Mouse (Mus musculus) neural tube, embryonic 13.5 days (tissue): ENCODE results near the gene 4933402D24Rik. TPM values are rescaled to one million over a fixed set of nuclear protein-coding genes. Genes with fewer than 3 reads are reported as not detected.
A peak's percentile ranks its signal among the peaks of the same experiment; 100 is the strongest.

Experiments
- ATAC-seq: fragments of 200-750 bp; cut with Nextera tagmentation; 2 replicates; pipeline ENCODE4 v1.8.0; 2017; ENCODE audit warnings: low read depth, mild to moderate bottlenecking, moderate TSS enrichment, moderate library complexity
- H3K27ac ChIP-seq: fragments of 300-500 bp; sonication (generic); replicated peaks from 2 replicates; pipeline ENCODE4 v1.5.1; 2015; ENCODE audit warnings: moderate library complexity, mild to moderate bottlenecking, inconsistent platforms
- H3K27me3 ChIP-seq: fragments of 300-500 bp; sonication (generic); 2 replicates; pipeline ENCODE4 v1.6.1; 2015; ENCODE audit warnings: mild to moderate bottlenecking, inconsistent platforms
- H3K36me3 ChIP-seq: fragments of 300-500 bp; sonication (generic); 2 replicates; pipeline ENCODE4 v1.6.1; 2015; ENCODE audit warnings: mild to moderate bottlenecking, inconsistent platforms
- H3K4me1 ChIP-seq: fragments of 300-500 bp; sonication (generic); replicated peaks from 2 replicates; pipeline ENCODE4 v1.6.1; 2015; ENCODE audit warnings: inconsistent platforms
- H3K4me2 ChIP-seq: fragments of 300-500 bp; sonication (generic); 2 replicates; pipeline ENCODE4 v1.6.1; 2015; ENCODE audit warnings: inconsistent platforms, mild to moderate bottlenecking, moderate library complexity
- H3K4me3 ChIP-seq: fragments of 300-500 bp; sonication (generic); 2 replicates; pipeline ENCODE4 v1.5.1; 2015; ENCODE audit warnings: mild to moderate bottlenecking, inconsistent platforms
- H3K9ac ChIP-seq: fragments of 300-500 bp; sonication (generic); 2 replicates; pipeline ENCODE4 v1.6.1; 2015; ENCODE audit warnings: moderate library complexity, mild to moderate bottlenecking, inconsistent platforms
- H3K9me3 ChIP-seq: fragments of 300-500 bp; sonication (generic); 2 replicates; pipeline ENCODE4 v1.6.1; 2016; ENCODE audit warnings: inconsistent platforms
- WGBS: fragments of 180-500 bp; shearing (Covaris S2); methylation state at CpG from one replicate; pipeline ENCODE4 v1.1.7; 2015; 5-methylcytosine and 5-hydroxymethylcytosine counted together
- polyA plus RNA-seq: library from polyadenylated mRNA; unstranded; fragments of >200 nt; fragmentation: Nextera tagmentation; extraction: Ambion mirVana; gene quantifications from 2 replicates; pipeline ENCODE4 v1.2.1, GENCODE M21; 2015

4933402D24Rik gene
- 0.14 TPM in 1 of 2 replicates, not detected in the other for polyA plus RNA-seq

GRCm38 (mm10) chr1:63769167-63769566, at the start of gene 4933402D24Rik:
Gene 4933402D24Rik (minus strand): TSS chr1:63769267.
- ATAC-seq: no peak
- H3K4me2 ChIP-seq: no peak within 1 kb of the TSS
- no peak within 1 kb of the TSS for H3K4me3 ChIP-seq
- peaks cover 36% of the 10 kb centered on the region for H3K4me1 ChIP-seq
- H3K36me3 ChIP-seq: no peaks in the 10 kb centered on the region
- H3K9me3 ChIP-seq: no peaks in the 10 kb centered on the region
- no peak within 1 kb of the TSS for H3K9ac ChIP-seq
- no peak within 1 kb of the TSS for H3K27ac ChIP-seq
- WGBS: 69% methylated on average over 5 of the region's 5 CpGs
- no peaks in the 10 kb centered on the region for H3K27me3 ChIP-seq

GRCm38 (mm10) chr1:63808584-63808983, 39.5 kb upstream of the 4933402D24Rik start:
- H3K4me3 ChIP-seq: no peak overlapping the region
- no peaks in the 10 kb centered on the region for H3K36me3 ChIP-seq
- ATAC-seq: no peak
- H3K9me3 ChIP-seq: no peaks in the 10 kb centered on the region
- no peak overlapping the region for H3K27ac ChIP-seq
- no peak overlapping the region for H3K4me2 ChIP-seq
- no peak overlapping the region for H3K9ac ChIP-seq
- 0 out of 2 replicates have a peak, but pooled peaks cover 5% of the 10 kb centered on the region for H3K4me1 ChIP-seq
- no peaks in the 10 kb centered on the region for H3K27me3 ChIP-seq
- WGBS: 58% methylated on average over 3 of the region's 3 CpGs

GRCm38 (mm10) chr1:63805095-63805494, 36.0 kb upstream of the 4933402D24Rik start:
- no peak for ATAC-seq
- no peaks in the 10 kb centered on the region for H3K36me3 ChIP-seq
- no peak overlapping the region for H3K27ac ChIP-seq
- no peaks in the 10 kb centered on the region for H3K9me3 ChIP-seq
- no peaks in the 10 kb centered on the region for H3K27me3 ChIP-seq
- H3K9ac ChIP-seq: no peak overlapping the region
- no peak overlapping the region for H3K4me3 ChIP-seq
- 0 out of 2 replicates have a peak, but pooled peaks cover 5% of the 10 kb centered on the region for H3K4me1 ChIP-seq
- H3K4me2 ChIP-seq: no peak overlapping the region

- H3K4me3 ChIP-seq: no peak overlapping the region
- H3K36me3 ChIP-seq: no peaks in the 10 kb centered on the region
- no peaks in the 10 kb centered on the region for H3K9me3 ChIP-seq
- no peaks in the 10 kb centered on the region for H3K27me3 ChIP-seq
- H3K4me2 ChIP-seq: no peak overlapping the region
- no peak overlapping the region for H3K27ac ChIP-seq
- no peak for ATAC-seq
- no peaks in the 10 kb centered on the region for H3K4me1 ChIP-seq
- no peak overlapping the region for H3K9ac ChIP-seq
Observed at GRCm38 (mm10) chr1:63794326-63794725, 25.3 kb upstream of the 4933402D24Rik start.

- no peaks in the 10 kb centered on the region for H3K4me1 ChIP-seq
- no peak overlapping the region for H3K4me2 ChIP-seq
- 62% methylated on average over 4 of the region's 4 CpGs for WGBS
- H3K9ac ChIP-seq: no peak overlapping the region
- no peak overlapping the region for H3K4me3 ChIP-seq
- 0 out of 2 replicates have a peak, but pooled peaks have one; percentile 47 for ATAC-seq
- H3K27me3 ChIP-seq: no peaks in the 10 kb centered on the region
- H3K9me3 ChIP-seq: no peaks in the 10 kb centered on the region
- H3K27ac ChIP-seq: no peak overlapping the region
- no peaks in the 10 kb centered on the region for H3K36me3 ChIP-seq
Observed at GRCm38 (mm10) chr1:63776902-63777630, 8.0 kb upstream of the 4933402D24Rik start.

- Histone ChIP-seq H3K4me2 (no peak overlapping the region), H3K4me3 (no peak overlapping the region), H3K27me3 (no peaks in the 10 kb centered on the region), H3K4me1 (no peaks in the 10 kb centered on the region; the same call in 1 of the 2 replicates), H3K27ac (no peak overlapping the region), H3K9me3 (no peaks in the 10 kb centered on the region), H3K9ac (no peak overlapping the region), H3K36me3 (no peaks in the 10 kb centered on the region)
- ATAC-seq: no peak
- 67% methylated on average over 1 of the region's 1 CpGs for WGBS
Observed at GRCm38 (mm10) chr1:63776396-63776795, 7.3 kb upstream of the 4933402D24Rik start.

- Histone ChIP-seq H3K27me3 (no peaks in the 10 kb centered on the region), H3K4me2 (no peak overlapping the region), H3K27ac (no peak overlapping the region), H3K36me3 (no peaks in the 10 kb centered on the region), H3K9ac (no peak overlapping the region), H3K4me1 (peaks cover 28% of the 10 kb centered on the region), H3K4me3 (no peak overlapping the region), H3K9me3 (no peaks in the 10 kb centered on the region)
- ATAC-seq: no peak
- WGBS: 68% methylated on average over 7 of the region's 7 CpGs
Observed at GRCm38 (mm10) chr1:63770309-63770708, 1.2 kb upstream of the 4933402D24Rik start.

GRCm38 (mm10) chr1:63768112-63768511, 955 bp downstream of the 4933402D24Rik start:
- WGBS: 67% methylated on average over 8 of the region's 8 CpGs
- Histone ChIP-seq H3K27ac (no peak overlapping the region), H3K4me1 (peaks cover 47% of the 10 kb centered on the region)

GRCm38 (mm10) chr1:63764395-63764794, 4.7 kb downstream of the 4933402D24Rik start:
- Histone ChIP-seq H3K9me3 (no peaks in the 10 kb centered on the region), H3K4me1 (peaks cover 52% of the 10 kb centered on the region), H3K36me3 (no peaks in the 10 kb centered on the region), H3K27me3 (no peaks in the 10 kb centered on the region), H3K9ac (no peak overlapping the region), H3K27ac (peak overlapping the region; percentile 74; the same call in 1 of the 2 replicates), H3K4me3 (no peak overlapping the region), H3K4me2 (peak overlapping the region; percentile 21)
- no peak for ATAC-seq
- WGBS: 37% methylated on average over 7 of the region's 7 CpGs

More at GRCm38 (mm10) chr1:63768112-63768511, 955 bp downstream of the 4933402D24Rik start:
- H3K4me2 ChIP-seq: no peak overlapping the region
- H3K9ac ChIP-seq: no peak overlapping the region
- no peak overlapping the region for H3K4me3 ChIP-seq
- no peaks in the 10 kb centered on the region for H3K27me3 ChIP-seq
- no peaks in the 10 kb centered on the region for H3K9me3 ChIP-seq
- ATAC-seq: no peak
- no peaks in the 10 kb centered on the region for H3K36me3 ChIP-seq

GRCm38 (mm10) chr1:63763881-63764386, 5.1 kb downstream of the 4933402D24Rik start:
- WGBS: 12% methylated on average over 7 of the region's 7 CpGs
- H3K9ac ChIP-seq: no peak overlapping the region
- ATAC-seq: peak; percentile 69
- peaks cover 50% of the 10 kb centered on the region for H3K4me1 ChIP-seq
- H3K27me3 ChIP-seq: no peaks in the 10 kb centered on the region
- H3K4me2 ChIP-seq: peak overlapping the region; percentile 21
- no peaks in the 10 kb centered on the region for H3K36me3 ChIP-seq
- H3K4me3 ChIP-seq: no peak overlapping the region
- H3K9me3 ChIP-seq: no peaks in the 10 kb centered on the region
- peak overlapping the region; percentile 74 for H3K27ac ChIP-seq

- Histone ChIP-seq H3K27ac (peak overlapping the region; percentile 74), H3K36me3 (no peaks in the 10 kb centered on the region), H3K9ac (no peak overlapping the region), H3K4me2 (no peak overlapping the region), H3K27me3 (no peaks in the 10 kb centered on the region), H3K4me3 (no peak overlapping the region), H3K4me1 (peaks cover 44% of the 10 kb centered on the region), H3K9me3 (no peaks in the 10 kb centered on the region)
- WGBS: 4% methylated on average over 3 of the region's 3 CpGs
- ATAC-seq: peak; percentile 71
Observed at GRCm38 (mm10) chr1:63763212-63763694, 5.8 kb downstream of the 4933402D24Rik start.

- no peak overlapping the region for H3K4me3 ChIP-seq
- H3K27me3 ChIP-seq: no peaks in the 10 kb centered on the region
- H3K4me1 ChIP-seq: no peaks in the 10 kb centered on the region
- H3K27ac ChIP-seq: no peak overlapping the region
- H3K4me2 ChIP-seq: no peak overlapping the region
- WGBS: 74% methylated on average over 2 of the region's 2 CpGs
- peaks cover 14% of the 10 kb centered on the region for H3K36me3 ChIP-seq
- no peak for ATAC-seq
- H3K9me3 ChIP-seq: no peaks in the 10 kb centered on the region
- no peak overlapping the region for H3K9ac ChIP-seq
Observed at GRCm38 (mm10) chr1:63756005-63756404, 13.1 kb downstream of the 4933402D24Rik start.
